Mouse (Mus musculus) forebrain, embryonic 10.5 days (tissue): ENCODE measurements around the gene Fcrla. TPM values are rescaled to one million over a fixed set of nuclear protein-coding genes. Genes with fewer than 3 reads are reported as not detected.

Experiments used
- DNase-seq: peaks from one replicate; pipeline ENCODE4 v3.0.0-alpha.2; 2017; ENCODE audit warnings: low spot score; ENCODE audit errors: extremely low spot score
- H3K27ac ChIP-seq: fragments of 300-500 bp; sonication (generic); 2 replicates; pipeline ENCODE4 v1.5.1; 2016; ENCODE audit warnings: mild to moderate bottlenecking
- H3K27me3 ChIP-seq: fragments of 300-500 bp; sonication (generic); 2 replicates; pipeline ENCODE4 v1.6.1; 2016; ENCODE audit warnings: mild to moderate bottlenecking; ENCODE audit not compliant: poor library complexity, severe bottlenecking
- H3K36me3 ChIP-seq: fragments of 300-500 bp; sonication (generic); replicated peaks from 2 replicates; pipeline ENCODE4 v1.6.1; 2016; ENCODE audit warnings: mild to moderate bottlenecking, moderate library complexity
- H3K4me1 ChIP-seq: fragments of 300-500 bp; sonication (generic); 2 replicates; pipeline ENCODE4 v1.6.1; 2016
- H3K4me3 ChIP-seq: fragments of 300-500 bp; sonication (generic); 2 replicates; pipeline ENCODE4 v1.5.1; 2016; ENCODE audit warnings: mild to moderate bottlenecking, moderate library complexity
- H3K9me3 ChIP-seq: fragments of 300-500 bp; sonication (generic); 2 replicates; pipeline ENCODE4 v1.6.1; 2016; ENCODE audit warnings: mild to moderate bottlenecking, moderate library complexity
- WGBS: fragments of 180-500 bp; shearing (Covaris S2); methylation state at CpG from one replicate; pipeline ENCODE4 v1.1.7; 2016; 5-methylcytosine and 5-hydroxymethylcytosine counted together
- polyA plus RNA-seq: library from polyadenylated mRNA; unstranded; fragments of >200 nt; fragmentation: Nextera tagmentation; extraction: Ambion mirVana; gene quantifications from 2 replicates; pipeline ENCODE4 v1.2.1, GENCODE M21; 2016

The Fcrla gene
- polyA plus RNA-seq, 1 experiment from 2014 or later: not detected

- Histone ChIP-seq H3K4me1 (peaks cover 8% of the 10 kb centered on the region), H3K36me3 (peaks cover 45% of the 10 kb centered on the region), H3K27me3 (no peaks in the 10 kb centered on the region), H3K4me3 (no peak overlapping the region), H3K9me3 (no peaks in the 10 kb centered on the region), H3K27ac (no peak overlapping the region)
- no peak for DNase-seq
- WGBS: 88% methylated on average over 6 of the region's 6 CpGs
Observed at GRCm38 (mm10) chr1:170871402-170871801, 56.0 kb downstream of the Fcrla start.

DNA sequence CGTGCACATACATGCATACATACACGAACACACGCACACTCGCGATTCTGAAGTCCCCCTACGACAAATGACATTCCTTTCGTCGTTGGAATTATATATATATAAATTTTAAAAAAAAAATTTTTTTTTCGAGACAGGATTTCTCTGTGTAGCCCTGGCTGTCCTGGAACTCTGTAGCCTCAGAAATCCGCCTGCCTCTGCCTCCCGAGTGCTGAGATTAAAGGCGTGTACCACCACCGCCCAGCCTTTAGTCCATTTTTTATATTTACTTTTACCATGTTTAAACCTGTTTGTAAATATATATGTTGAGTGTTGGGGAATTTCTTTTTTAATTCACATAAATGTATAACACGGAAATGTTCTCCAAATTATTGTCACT is 58.5 kb downstream of the Fcrla start:
- Histone ChIP-seq H3K9me3 (no peaks in the 10 kb centered on the region), H3K36me3 (peaks cover 24% of the 10 kb centered on the region), H3K4me3 (peak overlapping the region; percentile 78), H3K27me3 (no peaks in the 10 kb centered on the region), H3K27ac (peak overlapping the region; percentile 84), H3K4me1 (peaks cover 11% of the 10 kb centered on the region)
- no peak for DNase-seq
- WGBS: 22% methylated on average over 14 of the region's 14 CpGs

DNA sequence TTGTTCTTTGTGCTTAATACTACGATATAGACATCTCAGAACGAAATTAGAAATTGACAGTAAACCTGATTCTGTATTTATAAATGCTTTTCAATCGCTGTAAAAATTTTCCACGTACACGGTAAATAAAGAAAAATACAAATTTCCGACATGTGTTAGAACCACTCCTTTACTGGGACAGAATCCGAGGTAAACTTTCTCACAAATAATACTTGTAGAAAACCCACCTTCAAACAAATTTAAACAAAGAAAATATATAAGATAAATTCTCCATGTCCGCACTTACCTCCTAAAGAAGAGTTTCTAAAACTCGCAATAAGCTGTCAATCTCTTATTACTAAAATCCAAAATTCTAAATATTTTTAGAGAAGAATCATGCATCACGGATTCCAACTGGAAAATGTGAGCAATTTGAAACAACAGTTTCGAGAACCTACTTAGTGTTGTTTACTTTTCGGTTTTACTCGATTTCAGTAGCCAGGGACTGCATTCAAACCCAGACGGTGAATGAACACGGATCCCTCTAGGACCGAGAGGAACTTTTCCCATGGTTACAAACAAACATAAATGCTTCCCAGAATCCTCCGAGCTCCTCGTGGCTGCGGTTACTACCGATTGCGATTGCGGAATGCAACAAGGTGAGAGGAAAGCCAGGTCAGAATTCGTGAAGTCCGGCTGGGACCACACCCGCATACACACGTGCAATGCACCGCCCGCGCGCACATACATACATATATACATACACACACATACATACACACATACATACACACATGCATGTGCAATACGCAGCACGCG is 59.1 kb downstream of the Fcrla start:
- no peaks in the 10 kb centered on the region for H3K9me3 ChIP-seq
- peak overlapping the region; percentile 78 for H3K4me3 ChIP-seq
- no peaks in the 10 kb centered on the region for H3K27me3 ChIP-seq
- 1% methylated on average over 33 of the region's 33 CpGs for WGBS
- H3K4me1 ChIP-seq: peaks cover 11% of the 10 kb centered on the region
- peaks cover 19% of the 10 kb centered on the region for H3K36me3 ChIP-seq
- H3K27ac ChIP-seq: peak overlapping the region; percentile 84
- DNase-seq: peak; percentile 79

DNA sequence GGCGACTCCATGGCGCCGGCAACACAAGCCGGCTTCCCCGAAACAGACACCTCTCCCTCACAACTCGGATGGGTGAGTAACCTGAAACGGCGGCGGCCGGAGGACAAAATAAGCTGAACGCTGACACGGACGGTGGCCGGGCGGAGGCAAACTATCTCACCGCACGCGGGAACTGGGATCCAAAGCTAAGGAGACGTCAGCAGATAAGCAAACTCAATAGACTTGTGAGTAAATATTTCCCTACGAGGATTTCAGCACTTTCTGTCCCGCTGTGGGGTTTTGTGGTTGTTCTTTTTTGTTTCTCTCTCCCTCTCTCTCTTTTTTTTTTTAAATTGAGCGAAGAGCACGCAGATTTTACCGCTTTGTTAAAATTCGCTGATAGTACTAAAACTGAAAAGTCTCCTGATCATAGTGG is 59.7 kb downstream of the Fcrla start, which contains the start of gene Atf6:
TSS of gene Atf6 (minus strand) at position 81 of the 415 bp plus-strand sequence.
- peaks cover 11% of the 10 kb centered on the region for H3K4me1 ChIP-seq
- peak within 1 kb of the TSS; percentile 78 for H3K4me3 ChIP-seq
- H3K27ac ChIP-seq: peak within 1 kb of the TSS; percentile 84
- 0% methylated on average over 25 of the region's 25 CpGs for WGBS
- H3K36me3 ChIP-seq: peaks cover 16% of the 10 kb centered on the region
- H3K9me3 ChIP-seq: no peaks in the 10 kb centered on the region
- no peaks in the 10 kb centered on the region for H3K27me3 ChIP-seq
- peak; percentile 94 for DNase-seq

Other genes starting within 250 kb of the Fcrla start
- gene Atf6, start 59.8 kb downstream of the Fcrla start, polyA plus RNA-seq: 7.1 and 8.4 TPM in 2 replicates
- gene Gm26620, start 42.5 kb downstream of the Fcrla start, polyA plus RNA-seq: 0.19 and 0.39 TPM in 2 replicates
- 30.9 and 33.2 TPM in 2 replicates for gene Dusp12, start 42.0 kb downstream of the Fcrla start, polyA plus RNA-seq
- not detected in 2 replicates for gene Fcrlb, start 14.6 kb downstream of the Fcrla start, polyA plus RNA-seq
- gene Fcgr2b, start 49.0 kb upstream of the Fcrla start, polyA plus RNA-seq: 0.09 TPM in 1 of 2 replicates, not detected in the other
- 0.11 TPM in 1 of 2 replicates, not detected in the other for gene Fcgr4, start 91.3 kb upstream of the Fcrla start, polyA plus RNA-seq
- gene Fcgr3, start 137.4 kb upstream of the Fcrla start, polyA plus RNA-seq: 3.2 and 4.5 TPM in 2 replicates
- 2.2 and 2.8 TPM in 2 replicates for gene Cfap126, start 186.3 kb upstream of the Fcrla start, polyA plus RNA-seq
- 266 and 273 TPM in 2 replicates for gene Sdhc, start 223.0 kb upstream of the Fcrla start, polyA plus RNA-seq
- gene Mpz, start 223.1 kb upstream of the Fcrla start, polyA plus RNA-seq: 0.16 and 0.22 TPM in 2 replicates